Mouse (Mus musculus) CH12.LX (cell line): ENCODE measurements at regions not wholly inside any gene's neighbourhood (a gene's known extent, or its start where the extent isn't known, plus 50 kb on each side); places are given as distances from the start of the nearest gene placed in this dataset.

Experiments used
- DNase-seq: peaks from one replicate; pipeline ENCODE4 v3.0.0-alpha.2; 2013; ENCODE audit errors: extremely low read depth
- H3K27ac ChIP-seq: 2 replicates; pipeline ENCODE4 v1.5.1; 2012; ENCODE audit warnings: low read depth, mild to moderate bottlenecking, control low read depth, moderate library complexity; ENCODE audit not compliant: insufficient read depth
- H3K27me3 ChIP-seq: replicated peaks from 2 replicates; pipeline ENCODE3; 2012; ENCODE audit warnings: inconsistent platforms
- H3K36me3 ChIP-seq, 2 experiments: replicated peaks in 1 of 2; 2 replicates each; pipeline versions ENCODE3 to v1.6.1; 2012; ENCODE audit warnings: inconsistent platforms in 1 of 2, low read length in 1 of 2, mild to moderate bottlenecking in 1 of 2, mixed read lengths in 1 of 2, moderate library complexity in 1 of 2; ENCODE audit not compliant: control insufficient read depth in 1 of 2, insufficient read depth in 1 of 2
- H3K4me1 ChIP-seq, 2 experiments: 2 replicates each; pipeline ENCODE4 v1.6.1; 2012; ENCODE audit warnings: inconsistent platforms in 1 of 2, moderate library complexity in 1 of 2; ENCODE audit not compliant: insufficient read depth in 2 of 2, control insufficient read depth in 1 of 2
- H3K4me2 ChIP-seq: 2 replicates; pipeline ENCODE4 v1.6.1; 2012; ENCODE audit warnings: low read depth, mild to moderate bottlenecking, control low read depth; ENCODE audit not compliant: poor library complexity, insufficient read depth, severe bottlenecking
- H3K4me3 ChIP-seq, 3 experiments: fragments of 150-350 bp in 1 of 3; sonication (generic) in 1 of 3; replicated peaks in 1 of 3; 2 replicates each; pipeline versions ENCODE3 to v1.5.1; 2011 to 2012; ENCODE audit warnings: low read depth in 2 of 3, low read length in 2 of 3, mild to moderate bottlenecking in 2 of 3, moderate library complexity in 2 of 3, control low read depth in 1 of 3, improper control_type of control experiment in 1 of 3, inconsistent platforms in 1 of 3, mixed read lengths in 1 of 3; ENCODE audit not compliant: poor library complexity in 1 of 3
- H3K79me2 ChIP-seq: replicated peaks from 2 replicates; pipeline ENCODE4 v1.6.1; 2012; ENCODE audit warnings: mild to moderate bottlenecking, moderate library complexity; ENCODE audit not compliant: control insufficient read depth, poor library complexity, insufficient read depth, severe bottlenecking; ENCODE audit errors: extremely low read depth
- H3K9ac ChIP-seq: 2 replicates; pipeline ENCODE4 v1.6.1; 2012; ENCODE audit warnings: low read depth, mild to moderate bottlenecking, control low read depth, moderate library complexity; ENCODE audit not compliant: insufficient read depth
- H3K9me3 ChIP-seq: replicated peaks from 2 replicates; pipeline ENCODE3; 2012; ENCODE audit warnings: low read length, inconsistent platforms, mixed read lengths
- BHLHE40 ChIP-seq: IDR thresholded peaks from 2 replicates; pipeline ENCODE4 v1.6.1; 2011; ENCODE audit warnings: mild to moderate bottlenecking, low read depth, low read length, improper control_type of control experiment
- CHD1 ChIP-seq: IDR thresholded peaks from 2 replicates; pipeline ENCODE4 v1.6.1; 2012; ENCODE audit warnings: low read depth, low read length, improper control_type of control experiment, inconsistent platforms
- CHD2 ChIP-seq: IDR thresholded peaks from 2 replicates; pipeline ENCODE4 v1.6.1; 2011; ENCODE audit warnings: low read length, improper control_type of control experiment
- E2F4 ChIP-seq: IDR thresholded peaks from 2 replicates; pipeline ENCODE4 v1.6.1; 2011; ENCODE audit warnings: low read depth, low read length, improper control_type of control experiment; ENCODE audit not compliant: insufficient replicate concordance
- EP300 ChIP-seq: IDR thresholded peaks from 2 replicates; pipeline ENCODE4 v1.6.1; 2011; ENCODE audit warnings: low read length, improper control_type of control experiment
- ETS1 ChIP-seq: conservative IDR thresholded peaks from 2 replicates; pipeline ENCODE4 v1.6.1; 2012; ENCODE audit warnings: low read depth, mild to moderate bottlenecking, inconsistent platforms, low read length, improper control_type of control experiment, moderate library complexity
- JUN ChIP-seq: IDR thresholded peaks from 2 replicates; pipeline ENCODE4 v1.6.1; 2011; ENCODE audit warnings: low read depth, mild to moderate bottlenecking, low read length, improper control_type of control experiment, moderate library complexity; ENCODE audit not compliant: insufficient read depth
- MAFK ChIP-seq: IDR thresholded peaks from 2 replicates; pipeline ENCODE4 v1.6.1; 2011; ENCODE audit warnings: low read length, improper control_type of control experiment; ENCODE audit not compliant: insufficient replicate concordance
- MXI1 ChIP-seq: IDR thresholded peaks from 2 replicates; pipeline ENCODE4 v1.6.1; 2011; ENCODE audit warnings: mild to moderate bottlenecking, low read depth, low read length, improper control_type of control experiment
- NELFE ChIP-seq: IDR thresholded peaks from 2 replicates; pipeline ENCODE4 v1.6.1; 2011; ENCODE audit warnings: low read depth, low read length, improper control_type of control experiment
- PAX5 ChIP-seq: IDR thresholded peaks from 2 replicates; pipeline ENCODE4 v1.6.1; 2012; ENCODE audit warnings: low read length, inconsistent platforms, mixed read lengths
- POLR2A ChIP-seq: IDR thresholded peaks from 2 replicates; pipeline ENCODE4 v1.6.1; 2011; ENCODE audit warnings: low read depth, mild to moderate bottlenecking, improper control_type of control experiment, low read length
- RAD21 ChIP-seq: IDR thresholded peaks from 2 replicates; pipeline ENCODE4 v1.6.1; 2011; ENCODE audit warnings: low read depth, mild to moderate bottlenecking, low read length, improper control_type of control experiment, moderate library complexity
- SIN3A ChIP-seq: IDR thresholded peaks from 2 replicates; pipeline ENCODE4 v1.6.1; 2012; ENCODE audit warnings: low read length, improper control_type of control experiment, inconsistent platforms
- TBP ChIP-seq: conservative IDR thresholded peaks from 2 replicates; pipeline ENCODE4 v1.6.1; 2011; ENCODE audit warnings: low read depth, low read length, improper control_type of control experiment
- TCF12 ChIP-seq: IDR thresholded peaks from 2 replicates; pipeline ENCODE4 v1.6.1; 2014; ENCODE audit warnings: low read depth, mild to moderate bottlenecking, inconsistent platforms, low read length, improper control_type of control experiment
- UBTF ChIP-seq: IDR thresholded peaks from 2 replicates; pipeline ENCODE4 v1.6.1; 2012; ENCODE audit warnings: low read depth, mild to moderate bottlenecking, inconsistent platforms, low read length, improper control_type of control experiment, moderate library complexity
- USF1 ChIP-seq: IDR thresholded peaks from 2 replicates; pipeline ENCODE4 v1.6.1; 2014; ENCODE audit warnings: low read depth, mild to moderate bottlenecking, inconsistent platforms, low read length, improper control_type of control experiment
- USF2 ChIP-seq: conservative IDR thresholded peaks from 2 replicates; pipeline ENCODE4 v1.6.1; 2011; ENCODE audit warnings: low read depth, low read length, improper control_type of control experiment
- ZC3H11A ChIP-seq: IDR thresholded peaks from 2 replicates; pipeline ENCODE4 v1.6.1; 2012; ENCODE audit warnings: low read depth, mild to moderate bottlenecking, inconsistent platforms, low read length, improper control_type of control experiment
- ZNF384 ChIP-seq: IDR thresholded peaks from 2 replicates; pipeline ENCODE4 v1.6.1; 2012; ENCODE audit warnings: low read depth, low read length, improper control_type of control experiment, inconsistent platforms
- dilution Hi-C: fragments of 300-500 bp; cut with MboI; formaldehyde crosslinking; loops from 2 replicates; pipeline ENCODE4 v1.14.3; 2020; ENCODE audit warnings: low sequenced_read_pairs; ENCODE audit not compliant: extremely low pct_unique_long_range_greater_than_20kb, extremely low pct_ligation_motif_present
- in situ Hi-C: fragments of 300-500 bp; cut with MboI; formaldehyde crosslinking; loops from 3 replicates; pipeline ENCODE4 v1.14.3; 2019; ENCODE audit warnings: low sequenced_read_pairs, low pct_ligation_motif_present, low pct_unique_long_range_greater_than_20kb, mixed read lengths

DNA sequence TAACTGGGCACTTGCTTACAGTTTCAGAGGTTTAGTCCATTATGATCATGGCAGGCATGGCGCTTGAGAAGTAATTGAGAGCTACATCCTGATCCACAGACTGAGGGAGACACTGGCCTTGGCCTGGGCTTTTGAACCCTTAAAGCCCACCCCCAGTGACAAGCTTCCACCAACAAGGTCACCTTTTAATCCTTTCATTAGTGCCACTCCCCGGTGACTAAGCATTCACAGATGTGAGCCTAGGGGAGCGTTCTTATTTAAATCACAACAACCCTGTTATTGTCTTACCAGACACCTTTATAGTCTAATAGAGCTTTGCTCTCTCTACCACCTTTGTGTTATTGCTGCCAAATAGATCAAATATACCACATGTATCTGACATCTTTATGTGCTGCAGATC, 120.4 kb downstream of the Hsd17b3 start:
- Histone ChIP-seq H3K4me1 (no peaks in the 10 kb centered on the region), H3K27me3 (no peaks in the 10 kb centered on the region), H3K27ac (no peak overlapping the region), H3K4me3 (no peak overlapping the region), H3K36me3 (no peaks in the 10 kb centered on the region), H3K79me2 (no peaks in the 10 kb centered on the region), H3K9ac (no peak overlapping the region), H3K4me2 (no peak overlapping the region), H3K9me3 (no peaks in the 10 kb centered on the region)
- dilution Hi-C loops (no loop called here), in situ Hi-C loops (no loop called here)
- TF ChIP-seq E2F4 (no peak), MXI1 (no peak), USF2 (no peak), MAFK (no peak), SIN3A (no peak), ZC3H11A (no peak), USF1 (no peak), CHD2 (no peak), RAD21 (no peak), ZNF384 (no peak), TCF12 (no peak), NELFE (no peak), POLR2A (no peak), ETS1 (no peak), UBTF (no peak), PAX5 (no peak), JUN (no peak), EP300 (no peak), BHLHE40 (no peak), TBP (no peak)
- DNase-seq: no peak

DNA sequence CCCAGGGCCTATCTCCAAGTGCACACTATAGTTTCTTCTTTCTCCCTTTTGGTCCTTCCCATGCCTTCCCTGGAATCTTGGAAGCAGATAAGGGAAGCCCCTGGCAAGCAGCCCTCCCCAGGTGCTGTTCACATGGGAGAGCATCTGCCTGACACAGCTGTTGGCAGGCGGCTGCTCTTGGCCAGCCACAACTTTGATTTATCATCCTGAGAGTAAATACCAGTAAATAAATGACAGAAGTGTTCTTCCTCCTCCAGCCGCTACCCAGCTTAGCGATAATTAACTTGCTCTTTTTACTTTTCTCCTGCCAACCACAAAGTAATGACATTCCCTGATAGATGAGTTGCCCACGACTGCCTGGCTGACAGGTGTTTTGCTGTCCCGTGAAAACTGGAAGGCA, 131.9 kb downstream of the Hsd17b3 start:
- no peak for TF ChIP-seq CHD1
- H3K9ac ChIP-seq: no peak overlapping the region
- H3K4me3 ChIP-seq: no peak overlapping the region
- H3K27me3 ChIP-seq: no peaks in the 10 kb centered on the region
- H3K4me1 ChIP-seq: peaks cover 0 to 9% of the 10 kb centered on the region in 2 experiments; a peak in 2 of 4 replicates
- no peak overlapping the region for H3K4me2 ChIP-seq
- H3K9me3 ChIP-seq: peaks cover 7% of the 10 kb centered on the region
- no peaks in the 10 kb centered on the region for H3K79me2 ChIP-seq
- in situ Hi-C loops (no loop called here), dilution Hi-C loops (no loop called here)
- H3K27ac ChIP-seq: no peak overlapping the region
- H3K36me3 ChIP-seq: no peaks in the 10 kb centered on the region
- no peak for DNase-seq
